Mouse (Mus musculus): Measurements from ENCODE around the gene Gm10663. TPM values are rescaled to one million over a fixed set of nuclear protein-coding genes. Genes with fewer than 3 reads are reported as not detected.

Gm10663 gene
- polyA plus RNA-seq, 1 experiment from 2014 or later: not detected

Small RNA genes within 50 kb of the gene (microRNA-seq; reads per million reads assigned to microRNA genes)
- not detected for gene Gm24333

Other genes with a start within 250 kb of the Gm10663 start
- 3.9 and 4.2 TPM in 2 replicates for gene Klhl2, start 225.0 kb upstream of the Gm10663 start, polyA plus RNA-seq (2015; fragmentation: Nextera tagmentation; extraction: Ambion mirVana)
- 26.9 and 27.5 TPM in 2 replicates for gene Tmem192, start 127.8 kb upstream of the Gm10663 start, polyA plus RNA-seq (2015; fragmentation: Nextera tagmentation; extraction: Ambion mirVana)
- gene Trim75, start 87.2 kb upstream of the Gm10663 start, polyA plus RNA-seq (2015; fragmentation: Nextera tagmentation; extraction: Ambion mirVana): not detected in 2 replicates
- gene Trim61, start 56.5 kb upstream of the Gm10663 start, polyA plus RNA-seq (2015; fragmentation: Nextera tagmentation; extraction: Ambion mirVana): not detected in 2 replicates
- not detected in 2 replicates for gene Trim60, start 56.4 kb upstream of the Gm10663 start, polyA plus RNA-seq (2015; fragmentation: Nextera tagmentation; extraction: Ambion mirVana)
- 0.45 and 0.70 TPM in 2 replicates for gene Apela, start 37.7 kb upstream of the Gm10663 start, polyA plus RNA-seq (2015; fragmentation: Nextera tagmentation; extraction: Ambion mirVana)
- 2.3 and 3.0 TPM in 2 replicates for gene BC030870, start 54.5 kb downstream of the Gm10663 start, polyA plus RNA-seq (2015; fragmentation: Nextera tagmentation; extraction: Ambion mirVana)